Mouse (Mus musculus): ENCODE results near the gene Tm9sf2. TPM values are rescaled to one million over a fixed set of nuclear protein-coding genes. Genes with fewer than 3 reads are reported as not detected.

Gene Tm9sf2
- 64.1 TPM for polyA plus RNA-seq (2012; fragmentation: generic; extraction: Trizol)

DNA sequence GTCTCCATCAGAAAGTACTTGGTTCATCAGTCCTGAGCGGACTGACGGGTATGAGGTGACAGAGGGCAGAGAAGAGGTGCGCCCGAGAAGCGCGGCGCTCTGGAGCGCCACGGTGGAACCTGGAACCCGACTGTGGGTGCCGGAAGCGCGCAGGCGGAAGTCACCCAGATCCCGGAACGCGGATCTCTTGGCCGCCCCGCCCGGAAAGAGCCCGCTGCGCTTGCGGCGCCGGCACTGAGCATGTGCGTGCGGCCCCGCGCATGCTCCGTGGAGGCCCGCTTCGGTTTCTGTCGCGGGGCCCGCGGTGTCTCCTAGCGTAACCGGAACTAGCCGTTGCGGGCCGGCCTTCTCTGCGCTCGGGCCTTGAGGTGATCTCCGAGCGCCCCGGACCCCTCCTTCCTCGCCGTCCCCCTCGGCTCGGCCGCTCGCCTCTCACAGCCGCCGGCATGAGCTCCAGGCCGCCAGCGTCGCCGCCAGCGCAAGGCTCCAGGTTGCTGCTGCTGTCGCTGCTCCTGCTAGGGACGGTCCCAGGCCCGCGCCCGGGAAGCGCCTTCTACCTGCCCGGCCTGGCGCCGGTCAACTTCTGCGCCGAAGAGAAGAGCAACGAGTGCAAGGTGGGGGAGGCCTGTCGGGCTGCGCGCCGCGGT lies at the start of gene Tm9sf2:
Gene Tm9sf2, plus strand, starts transcription at position 217 of the 647 bp plus-strand sequence.
- H3ac ChIP-seq (ENCODE audit: control insufficient read depth, insufficient read length), result peak within 1 kb of the TSS; percentile 99
- TF ChIP-seq SRF (IDR thresholded peaks at IDR 0.05; ENCODE audit: control insufficient read depth, insufficient read length, low read depth) (no peak), POLR2A (IDR thresholded peaks at IDR 0.05; ENCODE audit: insufficient read length, low read depth) (peak; percentile 74), POLR2AphosphoS2 (IDR thresholded peaks at IDR 0.05; ENCODE audit: insufficient read length, low read depth) (peak; percentile 64)
- H3K27me3 ChIP-seq (ENCODE audit: control insufficient read depth, insufficient read depth, insufficient read length), result no peaks in the 10 kb centered on the region
- peak within 1 kb of the TSS; percentile 68 for H3K4me3 ChIP-seq
- H3K36me3 ChIP-seq (ENCODE audit: control insufficient read depth, insufficient read depth), result no peaks in the 10 kb centered on the region
- peaks cover 55% of the 10 kb centered on the region for H3K79me2 ChIP-seq (ENCODE audit: control insufficient read depth, insufficient read depth)
- H3K4me2 ChIP-seq (ENCODE audit: low read depth), result peak within 1 kb of the TSS; percentile 89

- no peak for TF ChIP-seq POLR2A (IDR thresholded peaks at IDR 0.05; ENCODE audit: insufficient read length, low read depth)
- no peak for TF ChIP-seq POLR2AphosphoS2 (IDR thresholded peaks at IDR 0.05; ENCODE audit: insufficient read length, low read depth)
- TF ChIP-seq REST (IDR thresholded peaks at IDR 0.05; ENCODE audit: insufficient read depth, insufficient read length), result no peak
- no peak for TF ChIP-seq MAX (IDR thresholded peaks at IDR 0.05; ENCODE audit: low read depth)
- no peak for TF ChIP-seq CEBPB (IDR thresholded peaks at IDR 0.05; ENCODE audit: insufficient read depth, poor library complexity, severe bottlenecking)
- no peak for TF ChIP-seq MYOG (IDR thresholded peaks at IDR 0.05; ENCODE audit: control insufficient read depth in 1 of 3, insufficient read depth in 1 of 3, insufficient read length in 2 of 3, low read depth in 2 of 3)
- no peak for TF ChIP-seq MYOD1 (IDR thresholded peaks at IDR 0.05; ENCODE audit: control insufficient read depth in 1 of 3, insufficient read length in 2 of 3, low read depth in 2 of 3)
- TF ChIP-seq E2F4 (IDR thresholded peaks at IDR 0.05; ENCODE audit: insufficient read depth), result no peak
- no peak for TF ChIP-seq TCF3 (IDR thresholded peaks at IDR 0.05; ENCODE audit: insufficient read length, low read depth)
- no peak overlapping the region for H3ac ChIP-seq (ENCODE audit: control insufficient read depth, insufficient read length)
- no peak overlapping the region for H3K4me2 ChIP-seq (ENCODE audit: low read depth)
- no peaks in the 10 kb centered on the region for H3K79me2 ChIP-seq (ENCODE audit: control insufficient read depth, insufficient read depth)
- no peaks in the 10 kb centered on the region for H3K27me3 ChIP-seq (ENCODE audit: control insufficient read depth, insufficient read depth, insufficient read length)
- H3K4me3 ChIP-seq, result no peak overlapping the region
- no peaks in the 10 kb centered on the region for H3K36me3 ChIP-seq (ENCODE audit: control insufficient read depth, insufficient read depth)
These were observed 48.9 kb upstream of the Tm9sf2 start for GRCm38 (mm10) chr14:122057941-122058346.

DNA sequence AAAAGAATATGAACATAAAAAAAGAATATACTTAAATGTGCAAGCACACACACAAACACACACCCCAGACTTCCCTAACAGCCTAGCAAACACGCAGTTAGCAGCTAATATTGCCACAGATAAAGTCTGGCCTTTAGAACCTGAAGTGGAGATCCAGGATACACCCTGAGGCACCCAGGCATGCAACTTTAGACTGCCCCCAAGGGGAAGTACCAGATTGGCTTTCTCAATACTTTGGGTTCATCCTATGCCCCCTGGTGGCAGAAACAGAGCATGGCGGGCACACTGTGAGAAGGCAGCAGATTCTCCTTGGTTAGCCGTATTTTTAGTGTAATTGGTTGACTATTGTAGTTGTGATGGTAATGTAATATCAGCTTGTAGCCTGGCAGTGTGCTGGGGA lies 46.2 kb upstream of the Tm9sf2 start:
- H3K79me2 ChIP-seq (ENCODE audit: control insufficient read depth, insufficient read depth), result no peaks in the 10 kb centered on the region
- no peak for TF ChIP-seq TCF12 (IDR thresholded peaks at IDR 0.05; ENCODE audit: insufficient read depth, poor library complexity, severe bottlenecking)
- no peak for TF ChIP-seq SRF (IDR thresholded peaks at IDR 0.05; ENCODE audit: control insufficient read depth, insufficient read length, low read depth)
- TF ChIP-seq MYOG (IDR thresholded peaks at IDR 0.05; ENCODE audit: control insufficient read depth in 1 of 3, insufficient read depth in 1 of 3, insufficient read length in 2 of 3, low read depth in 2 of 3), result no peak
- no peak for TF ChIP-seq POLR2A (IDR thresholded peaks at IDR 0.05; ENCODE audit: insufficient read length, low read depth)
- no peak for TF ChIP-seq REST (IDR thresholded peaks at IDR 0.05; ENCODE audit: insufficient read depth, insufficient read length)
- TF ChIP-seq MYOD1 (IDR thresholded peaks at IDR 0.05; ENCODE audit: control insufficient read depth in 1 of 3, insufficient read length in 2 of 3, low read depth in 2 of 3), result no peak
- TF ChIP-seq MAX (IDR thresholded peaks at IDR 0.05; ENCODE audit: low read depth), result no peak
- TF ChIP-seq USF1 (IDR thresholded peaks at IDR 0.05; ENCODE audit: low read depth), result no peak
- TF ChIP-seq POLR2AphosphoS2 (IDR thresholded peaks at IDR 0.05; ENCODE audit: insufficient read length, low read depth), result no peak
- H3ac ChIP-seq (ENCODE audit: control insufficient read depth, insufficient read length), result no peak overlapping the region
- H3K27me3 ChIP-seq (ENCODE audit: control insufficient read depth, insufficient read depth, insufficient read length), result no peaks in the 10 kb centered on the region
- no peak overlapping the region for H3K4me3 ChIP-seq
- H3K36me3 ChIP-seq (ENCODE audit: control insufficient read depth, insufficient read depth), result no peaks in the 10 kb centered on the region
- H3K4me2 ChIP-seq (ENCODE audit: low read depth), result no peak overlapping the region

DNA sequence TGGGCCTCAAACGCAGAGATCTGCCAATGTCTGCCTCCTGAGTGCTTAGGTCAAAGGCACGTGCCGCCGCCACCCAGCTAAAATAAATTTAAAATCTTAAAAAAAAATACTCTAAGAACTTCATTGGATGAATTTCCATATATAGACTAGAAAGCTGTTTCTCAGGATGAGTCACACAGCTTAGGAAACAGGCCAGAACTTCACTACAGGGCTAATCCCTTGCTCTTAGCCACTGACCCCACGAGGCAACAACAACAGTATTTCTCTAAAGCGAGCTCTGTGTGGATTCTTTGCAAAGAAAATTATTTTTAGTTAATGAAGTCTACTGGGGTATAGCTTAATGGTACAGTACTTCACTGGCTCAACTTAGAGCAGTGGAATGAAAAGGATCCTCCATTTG lies 45.5 kb upstream of the Tm9sf2 start:
- H3K79me2 ChIP-seq (ENCODE audit: control insufficient read depth, insufficient read depth), result no peaks in the 10 kb centered on the region
- no peaks in the 10 kb centered on the region for H3K27me3 ChIP-seq (ENCODE audit: control insufficient read depth, insufficient read depth, insufficient read length)

More for the DNA sequence above, 45.5 kb upstream of the Tm9sf2 start:
- TF ChIP-seq SRF (IDR thresholded peaks at IDR 0.05; ENCODE audit: control insufficient read depth, insufficient read length, low read depth) (no peak), REST (IDR thresholded peaks at IDR 0.05; ENCODE audit: insufficient read depth, insufficient read length) (no peak), E2F4 (IDR thresholded peaks at IDR 0.05; ENCODE audit: insufficient read depth) (no peak), TCF12 (IDR thresholded peaks at IDR 0.05; ENCODE audit: insufficient read depth, poor library complexity, severe bottlenecking) (no peak), POLR2AphosphoS2 (IDR thresholded peaks at IDR 0.05; ENCODE audit: insufficient read length, low read depth) (no peak), CEBPB (IDR thresholded peaks at IDR 0.05; ENCODE audit: insufficient read depth, poor library complexity, severe bottlenecking) (no peak), TCF3 (IDR thresholded peaks at IDR 0.05; ENCODE audit: insufficient read length, low read depth) (no peak), POLR2A (IDR thresholded peaks at IDR 0.05; ENCODE audit: insufficient read length, low read depth) (no peak), MYOD1 (IDR thresholded peaks at IDR 0.05; ENCODE audit: control insufficient read depth in 1 of 3, insufficient read length in 2 of 3, low read depth in 2 of 3) (no peak), USF1 (IDR thresholded peaks at IDR 0.05; ENCODE audit: low read depth) (no peak), MYOG (IDR thresholded peaks at IDR 0.05; ENCODE audit: control insufficient read depth in 1 of 3, insufficient read depth in 1 of 3, insufficient read length in 2 of 3, low read depth in 2 of 3) (no peak), MAX (IDR thresholded peaks at IDR 0.05; ENCODE audit: low read depth) (no peak)
- Histone ChIP-seq H3ac (ENCODE audit: control insufficient read depth, insufficient read length) (no peak overlapping the region), H3K4me3 (no peak overlapping the region), H3K4me2 (ENCODE audit: low read depth) (no peak overlapping the region), H3K36me3 (ENCODE audit: control insufficient read depth, insufficient read depth) (no peaks in the 10 kb centered on the region)

All from myocyte (in vitro differentiated cells).